Mouse (Mus musculus) C2C12 (cell line): ENCODE measurements around the gene Elmod2.

ENCODE experiments used
- CTCF ChIP-seq: IDR thresholded peaks from one replicate; pipeline ENCODE4 v1.5.1; 2011; ENCODE audit not compliant: control insufficient read depth, insufficient read depth, insufficient read length
- FOSL1 ChIP-seq: IDR thresholded peaks from one replicate; pipeline ENCODE4 v1.8.0; 2011; ENCODE audit warnings: mild to moderate bottlenecking, low read length; ENCODE audit not compliant: poor library complexity, insufficient read depth, severe bottlenecking
- MAX ChIP-seq: IDR thresholded peaks from one replicate; pipeline ENCODE4 v1.6.1; 2011; ENCODE audit warnings: mild to moderate bottlenecking, control low read depth
- USF1 ChIP-seq: IDR thresholded peaks from one replicate; pipeline ENCODE4 v1.6.1; 2011; ENCODE audit warnings: low read depth, mild to moderate bottlenecking, control low read depth, moderate library complexity

DNA sequence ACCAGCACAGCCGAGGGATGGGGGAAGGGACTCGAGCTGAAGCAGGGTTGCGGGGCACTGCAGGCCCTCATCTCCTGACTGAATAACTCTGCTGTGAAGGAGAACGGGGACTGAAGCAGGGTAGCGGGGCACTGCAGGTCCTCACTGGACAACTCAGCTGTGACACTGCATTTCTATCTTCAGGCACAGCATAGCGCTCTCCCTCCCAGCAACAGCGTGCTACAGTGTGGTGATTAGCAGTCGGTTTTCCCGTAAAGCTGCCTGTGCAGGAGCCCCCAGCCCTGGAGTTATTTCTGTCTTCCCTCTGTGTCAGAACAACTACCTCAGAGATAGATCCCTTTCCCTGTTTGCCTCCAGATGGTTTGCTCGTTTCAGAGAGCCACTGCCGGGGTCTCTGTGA is 57.8 kb downstream of the Elmod2 start:
- TF ChIP-seq CTCF (no peak), FOSL1 (no peak), USF1 (no peak), MAX (no peak)
